ENCODE assay signal across 8 mouse cellular contexts in genomic region chr7:138940612-138941461, GRCm38 (mm10). TPM values are rescaled to one million over a fixed set of nuclear protein-coding genes. Genes with fewer than 3 reads are reported as not detected.
DNase-seq lines count a peak whose midpoint lies in the region; ATAC-seq and TF ChIP-seq lines count a peak whose summit lies in the region.

Gene Jakmip3 (plus strand): TSS chr7:138940730.

- H3K27ac ChIP-seq in embryonic facial prominence, embryonic 12.5 days, result no peak within 1 kb of the TSS
- H3K27ac ChIP-seq in hindbrain, embryonic 11.5 days (ENCODE audit: low read depth, low read length), result no peak within 1 kb of the TSS
- no peak within 1 kb of the TSS for H3K27ac ChIP-seq in limb, embryonic 12.5 days

- H3K9me3 ChIP-seq in G1E (replicated peaks), result peaks cover 23% of the 10 kb centered on the region
- H3K9me3 ChIP-seq in embryonic facial prominence, embryonic 12.5 days, result no peaks in the 10 kb centered on the region
- H3K9me3 ChIP-seq in hindbrain, embryonic 11.5 days (ENCODE audit: control insufficient read depth, low read length), result no peaks in the 10 kb centered on the region
- H3K9me3 ChIP-seq in limb, embryonic 12.5 days, result peaks cover 6% of the 10 kb centered on the region; the same call in 1 of the 2 replicates

- no peaks in the 10 kb centered on the region for H3K27me3 ChIP-seq in G1E (ENCODE audit: insufficient read depth, low read length)
- peaks cover 78% of the 10 kb centered on the region for H3K27me3 ChIP-seq in embryonic facial prominence, embryonic 12.5 days
- peaks cover 45% of the 10 kb centered on the region for H3K27me3 ChIP-seq in hindbrain, embryonic 11.5 days (ENCODE audit: control insufficient read depth, insufficient read depth, low read length)
- H3K27me3 ChIP-seq in limb, embryonic 12.5 days, result peaks cover 85% of the 10 kb centered on the region

- H3K9ac ChIP-seq in embryonic facial prominence, embryonic 12.5 days, result peak within 1 kb of the TSS; percentile 15; the same call in 1 of the 2 replicates
- H3K9ac ChIP-seq in hindbrain, embryonic 11.5 days (ENCODE audit: low read depth, low read length), result peak within 1 kb of the TSS; percentile 23
- peak within 1 kb of the TSS; percentile 45; the same call in 1 of the 2 replicates for H3K9ac ChIP-seq in limb, embryonic 12.5 days (replicated peaks)

- H3K4me2 ChIP-seq in embryonic facial prominence, embryonic 12.5 days (replicated peaks), result peak within 1 kb of the TSS; percentile 78
- peak within 1 kb of the TSS; percentile 59 for H3K4me2 ChIP-seq in hindbrain, embryonic 11.5 days (replicated peaks; ENCODE audit: low read depth, low read length)
- H3K4me2 ChIP-seq in limb, embryonic 12.5 days, result peak within 1 kb of the TSS; percentile 83

- no peaks in the 10 kb centered on the region for H3K4me1 ChIP-seq in G1E (ENCODE audit: insufficient read depth, low read depth, low read length)
- H3K4me1 ChIP-seq in embryonic facial prominence, embryonic 12.5 days, result peaks cover 11% of the 10 kb centered on the region
- peaks cover 3% of the 10 kb centered on the region; the same call in 1 of the 2 replicates for H3K4me1 ChIP-seq in hindbrain, embryonic 11.5 days (replicated peaks; ENCODE audit: control insufficient read depth, insufficient read depth, low read length)
- H3K4me1 ChIP-seq in limb, embryonic 12.5 days (replicated peaks), result peaks cover 14% of the 10 kb centered on the region

- no peaks in the 10 kb centered on the region for H3K36me3 ChIP-seq in G1E (replicated peaks)
- H3K36me3 ChIP-seq in embryonic facial prominence, embryonic 12.5 days, result no peaks in the 10 kb centered on the region
- no peaks in the 10 kb centered on the region for H3K36me3 ChIP-seq in hindbrain, embryonic 11.5 days (ENCODE audit: control insufficient read depth, insufficient read depth, low read length)
- no peaks in the 10 kb centered on the region for H3K36me3 ChIP-seq in limb, embryonic 12.5 days

- peak within 1 kb of the TSS; percentile 4; the same call in 1 of the 2 replicates for H3K4me3 ChIP-seq in G1E (ENCODE audit: low read depth, low read length)
- peak within 1 kb of the TSS; percentile 44 for H3K4me3 ChIP-seq in embryonic facial prominence, embryonic 12.5 days
- H3K4me3 ChIP-seq in hindbrain, embryonic 11.5 days (ENCODE audit: low read depth, low read length), result peak within 1 kb of the TSS; percentile 38
- H3K4me3 ChIP-seq in limb, embryonic 12.5 days (replicated peaks), result peak within 1 kb of the TSS; percentile 46

- TF ChIP-seq CTCF in G1E (IDR thresholded peaks at IDR 0.05; ENCODE audit: low read depth, low read length), result no peak

- no peak for DNase-seq in G1E (ENCODE audit: low spot score)
- peak; percentile 50 for DNase-seq in adrenal gland, adult 2 months
- DNase-seq in hindbrain, embryonic 11.5 days (ENCODE audit: low spot score), result peak; percentile 52
- DNase-seq in retina, embryonic 14.5 days (ENCODE audit: low spot score), result peak; percentile 29
- no peak for DNase-seq in gastrocnemius, adult 18-20 months (ENCODE audit: low spot score)

- ATAC-seq in G1E (ENCODE audit: extremely low read depth, insufficient number of reproducible peaks, low FRiP score, poor library complexity, severe bottlenecking), result no peak
- ATAC-seq in embryonic facial prominence, embryonic 12.5 days (ENCODE audit: insufficient number of reproducible peaks, insufficient read depth, low FRiP score, low TSS enrichment), result no peak
- no peak for ATAC-seq in hindbrain, embryonic 11.5 days (ENCODE audit: low FRiP score)
- ATAC-seq in limb, embryonic 12.5 days (ENCODE audit: insufficient number of reproducible peaks, insufficient read depth, low FRiP score, low TSS enrichment, low read depth), result no peak
- ATAC-seq in monocyte, adult 5-6 weeks (replicated peaks; ENCODE audit: insufficient number of reproducible peaks, low FRiP score, low TSS enrichment, poor library complexity, severe bottlenecking), result no peak

- WGBS in embryonic facial prominence, embryonic 12.5 days, result under 1% methylated on average over 78 of the region's 78 CpGs
- under 1% methylated on average over 77 of the region's 78 CpGs for WGBS in hindbrain, embryonic 11.5 days
- 1% methylated on average over 78 of the region's 78 CpGs for WGBS in limb, embryonic 12.5 days

RNA-seq across cellular contexts. Expression of gene Jakmip3, which starts in this region (rescaled TPM):
- not detected in 2 replicates for total RNA-seq in G1E (2014; fragmentation: Nextera tagmentation)
- total RNA-seq in G1E (2017), result 0.11 and 0.12 TPM in 2 replicates
- not detected in 2 replicates for polyA plus RNA-seq in G1E (2012)
- 1 to 10 TPM; 5.2 to 7.3 TPM for total RNA-seq in adrenal gland, adult 2 months (2021)
- polyA plus RNA-seq in adrenal gland, adult 2 months (2012; rRNA removed), result 3.4 and 6.9 TPM in 2 replicates
- 0.67 and 0.74 TPM in 2 replicates for polyA plus RNA-seq in embryonic facial prominence, embryonic 12.5 days (2016; fragmentation: Nextera tagmentation; extraction: Ambion mirVana)
- polyA plus RNA-seq in hindbrain, embryonic 11.5 days (2014; fragmentation: Nextera tagmentation; extraction: Ambion mirVana), result 1.5 and 2.1 TPM in 2 replicates
- 0.66 and 0.68 TPM in 2 replicates for polyA plus RNA-seq in limb, embryonic 12.5 days (2016; fragmentation: Nextera tagmentation; extraction: Ambion mirVana)
- not detected in 3 replicates for total RNA-seq in monocyte, adult 5-6 weeks (2017)
- under 1 TPM; 0.09 to 0.14 TPM for total RNA-seq in gastrocnemius, adult 18-20 months (2021)

Comparison
In these comparisons a context has a peak if more than half of its experiments do, and no peak if none do; other contexts are left out.
1. DNase-seq: peak in adrenal gland, adult 2 months (single experiment), hindbrain, embryonic 11.5 days (single experiment) and retina, embryonic 14.5 days (single experiment); none in G1E (single experiment) and gastrocnemius, adult 18-20 months (single experiment).
2. Peak in every context shown above with its lines, with median percentiles within 50 percentile points of each other: H3K4me3 ChIP-seq, H3K4me2 ChIP-seq and H3K9ac ChIP-seq.